Mouse (Mus musculus) hindlimb bud, embryonic 11.5 days (tissue): Measurements from ENCODE around the gene Myo1a.
"Not testable (repeated sequence)": the region's sequence is repeated elsewhere in the genome, so short reads cannot be mapped to it uniquely, and the experiment has no call there.

Experiments used
- DNase-seq: peaks from one replicate; pipeline ENCODE4 v3.0.0-alpha.2; 2012; ENCODE audit warnings: low read depth, low spot score; ENCODE audit errors: extremely low spot score

Myo1a gene

GRCm38 (mm10) chr10:127755770-127756468, 50.9 kb downstream of the Myo1a start:
- DNase-seq = no peak

GRCm38 (mm10) chr10:127759181-127760110, 54.5 kb downstream of the Myo1a start, which contains the start of the genes Rdh1 and Rdh16f1:
Rdh1 (plus strand) TSS chr10:127759721.
Rdh16f1 (plus strand) TSS chr10:127759787.
- DNase-seq = no peak

GRCm38 (mm10) chr10:127762926-127763325, 58.0 kb downstream of the Myo1a start:
- not testable (repeated sequence) for DNase-seq

- DNase-seq = no peak
Observed at GRCm38 (mm10) chr10:127763914-127764680, 59.1 kb downstream of the Myo1a start.

- no peak for DNase-seq
Observed at GRCm38 (mm10) chr10:127766564-127766963, 61.6 kb downstream of the Myo1a start.
